Mouse (Mus musculus): ENCODE data around the gene F13a1.

DNA sequence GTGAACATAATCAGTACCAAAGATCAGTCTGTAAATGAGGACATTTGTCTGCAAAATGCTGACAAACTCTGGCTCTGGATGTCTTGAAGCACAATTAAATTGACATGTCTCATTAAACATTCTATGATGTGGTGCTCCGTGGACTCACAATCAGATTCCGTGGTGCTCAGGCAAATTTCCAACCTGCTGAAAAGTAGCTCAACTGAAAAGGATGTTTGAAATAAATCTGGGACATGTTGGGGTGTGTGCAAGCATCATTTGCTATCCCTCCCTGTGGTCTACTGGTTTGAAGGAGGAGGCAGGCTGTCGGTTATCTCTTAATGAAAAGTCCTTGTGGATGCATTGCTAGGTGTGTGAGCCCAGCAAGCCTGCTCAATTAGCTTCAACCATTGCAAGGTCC is 77.8 kb downstream of the F13a1 start:
- TF ChIP-seq POLR2A (IDR thresholded peaks at IDR 0.05; ENCODE audit: low read depth, low read length) (no peak), CTCF (conservative IDR thresholded peaks at IDR 0.05; ENCODE audit: insufficient read depth, insufficient read length, low read depth, low read length) (no peak)
